Mouse (Mus musculus) erythroid progenitor cell, adult 5-6 weeks (primary cell): ENCODE data around the gene Ugt1a8. TPM values are rescaled to one million over a fixed set of nuclear protein-coding genes. Genes with fewer than 3 reads are reported as not detected.
A peak's percentile ranks its signal among the peaks of the same experiment; 100 is the strongest.
"Not testable (repeated sequence)": the region's sequence is repeated elsewhere in the genome, so short reads cannot be mapped to it uniquely, and the experiment has no call there.

Experiments
- ATAC-seq: replicated peaks from 2 replicates; pipeline ENCODE4 v1.8.0; 2016; ENCODE audit warnings: moderate number of reproducible peaks, mild to moderate bottlenecking, moderate TSS enrichment, inconsistent platforms; ENCODE audit not compliant: poor library complexity, low FRiP score, severe bottlenecking
- total RNA-seq, 2 experiments: library from RNA; stranded (forward) in 1 of 2; stranded (reverse) in 1 of 2; fragments of 150-400 nt in 1 of 2; fragments of 186-747, 209-891 nt in 1 of 2; gene quantifications; 2 replicates each; pipeline versions ENCODE4 v1.2.3 to v1.2.4; 2015 to 2017; ENCODE audit warnings: low replicate concordance in 2 of 2

Gene Ugt1a8
- total RNA-seq, 2 experiments from 2014 or later, result not detected

DNA sequence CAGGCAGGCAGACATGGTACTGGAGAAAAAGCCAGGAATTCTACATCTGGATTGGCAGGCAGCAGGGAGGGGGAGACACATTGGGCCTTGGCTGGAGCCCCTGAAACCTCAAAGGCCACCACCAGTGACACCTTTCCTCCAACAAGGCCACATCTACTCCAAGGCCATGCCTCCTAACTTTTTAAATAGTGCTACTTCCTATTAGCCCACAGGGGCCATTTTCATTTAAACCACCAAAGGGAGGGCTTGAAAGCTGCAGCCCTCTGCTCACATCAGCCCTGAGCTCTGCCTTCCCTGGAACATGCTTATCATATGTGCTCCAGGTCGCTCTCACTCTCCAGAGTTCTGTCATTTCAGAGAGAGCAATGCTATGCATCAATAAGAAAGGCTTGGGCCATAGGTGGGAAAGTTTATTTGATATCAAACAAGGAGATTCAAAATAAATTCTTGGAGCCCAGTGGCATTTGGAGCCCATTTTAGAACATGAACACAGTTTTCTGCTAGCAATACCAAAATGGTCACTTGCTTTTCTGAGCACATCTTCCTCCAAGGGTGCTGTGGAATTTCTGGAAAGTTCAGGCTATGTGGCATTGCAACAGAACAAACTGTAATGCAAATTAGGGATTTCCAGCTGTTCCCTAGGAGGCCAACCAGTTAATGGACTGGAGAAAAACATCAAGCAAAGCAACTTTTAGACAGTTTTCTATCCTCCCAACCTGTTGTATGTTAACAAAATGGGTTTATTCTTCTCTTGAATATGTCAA lies 17.2 kb downstream of the Ugt1a8 start:
- ATAC-seq, result no peak

- no peak for ATAC-seq
Observed at GRCm38 (mm10) chr1:88105656-88106055, 18.0 kb downstream of the Ugt1a8 start.

DNA sequence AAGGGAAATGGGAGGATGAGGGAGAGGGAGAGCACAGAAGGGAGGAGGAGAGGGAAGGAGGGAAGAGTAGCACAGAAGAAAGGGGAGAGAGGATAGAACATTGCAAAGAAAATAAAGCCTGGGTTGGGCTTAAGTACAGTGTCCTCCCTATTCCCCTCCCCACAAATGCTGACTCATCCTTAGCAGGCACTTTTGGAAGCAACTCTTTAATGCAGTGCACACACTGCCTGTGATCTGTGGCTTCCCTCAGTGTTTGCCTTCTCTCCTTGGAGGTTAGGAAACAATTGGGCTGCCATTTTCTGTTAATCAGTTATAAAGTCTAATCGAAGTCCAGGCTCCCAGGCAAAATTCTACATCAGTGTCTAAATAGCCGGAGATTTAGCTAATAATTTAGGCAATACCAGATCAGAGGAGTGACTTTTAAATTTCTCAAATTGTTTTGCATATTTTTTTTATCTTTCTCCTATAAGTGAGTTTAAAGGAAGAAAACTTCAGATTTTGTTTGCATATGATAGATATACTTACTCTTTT lies 21.5 kb downstream of the Ugt1a8 start:
- ATAC-seq, result peak; percentile 89

DNA sequence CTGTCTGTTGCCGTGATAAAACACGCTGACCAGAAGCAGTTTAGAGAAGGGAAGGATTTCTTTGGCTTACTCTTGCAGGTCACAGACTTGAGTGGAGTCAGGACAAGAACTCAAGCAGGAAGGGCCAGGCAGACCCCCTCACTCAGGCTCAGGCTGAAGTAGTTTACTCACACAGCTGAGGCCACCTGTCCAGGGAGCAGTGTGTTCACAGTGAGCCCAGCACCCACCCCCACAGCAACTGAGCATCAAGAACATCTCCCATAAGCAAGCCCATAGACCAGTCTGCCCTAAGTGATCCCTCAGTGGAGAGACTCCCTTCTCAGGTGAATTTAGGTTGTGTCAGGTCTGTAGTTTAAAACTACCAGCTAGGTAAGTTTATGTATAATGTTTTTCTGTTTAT lies 22.0 kb downstream of the Ugt1a8 start:
- ATAC-seq, result not testable (repeated sequence)

- not testable (repeated sequence) for ATAC-seq
Observed at GRCm38 (mm10) chr1:88112769-88113168, 25.2 kb downstream of the Ugt1a8 start.

GRCm38 (mm10) chr1:88120550-88120949 lies 32.9 kb downstream of the Ugt1a8 start:
- peak; percentile 95 for ATAC-seq

- ATAC-seq, result not testable (repeated sequence)
Observed at GRCm38 (mm10) chr1:88121521-88121920, 33.9 kb downstream of the Ugt1a8 start.

DNA sequence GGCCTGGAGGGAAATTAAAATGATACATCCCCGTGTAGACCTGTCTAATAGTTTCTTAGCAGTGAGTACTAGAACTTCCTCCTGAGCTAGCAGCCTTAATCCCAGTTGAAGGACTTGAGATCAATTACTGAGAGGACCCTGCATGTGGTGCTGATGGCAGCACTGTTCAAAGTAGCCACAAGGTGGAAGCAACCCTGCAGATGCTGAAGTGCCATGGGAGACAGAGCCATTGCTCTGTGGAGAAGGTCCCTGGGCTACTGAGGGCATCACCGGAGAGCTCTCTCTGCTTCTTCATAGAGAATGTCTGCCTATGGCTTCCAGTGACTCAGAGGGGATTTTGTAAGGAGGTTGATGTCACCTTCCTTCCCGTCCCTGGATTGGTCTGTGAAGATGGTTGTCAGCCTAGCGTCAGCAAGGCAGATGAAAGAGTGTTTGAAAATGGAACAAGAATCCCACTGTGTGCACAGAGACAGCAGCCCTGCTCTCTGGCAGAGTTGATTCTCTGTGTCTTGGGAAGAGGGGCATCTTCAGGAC lies 38.3 kb downstream of the Ugt1a8 start:
- ATAC-seq, result not testable (repeated sequence)

- not testable (repeated sequence) for ATAC-seq
Observed at GRCm38 (mm10) chr1:88129091-88129490, 41.5 kb downstream of the Ugt1a8 start.

GRCm38 (mm10) chr1:88130223-88130622 lies 42.6 kb downstream of the Ugt1a8 start:
- not testable (repeated sequence) for ATAC-seq

GRCm38 (mm10) chr1:88133908-88134456 lies 46.4 kb downstream of the Ugt1a8 start:
- no peak for ATAC-seq

DNA sequence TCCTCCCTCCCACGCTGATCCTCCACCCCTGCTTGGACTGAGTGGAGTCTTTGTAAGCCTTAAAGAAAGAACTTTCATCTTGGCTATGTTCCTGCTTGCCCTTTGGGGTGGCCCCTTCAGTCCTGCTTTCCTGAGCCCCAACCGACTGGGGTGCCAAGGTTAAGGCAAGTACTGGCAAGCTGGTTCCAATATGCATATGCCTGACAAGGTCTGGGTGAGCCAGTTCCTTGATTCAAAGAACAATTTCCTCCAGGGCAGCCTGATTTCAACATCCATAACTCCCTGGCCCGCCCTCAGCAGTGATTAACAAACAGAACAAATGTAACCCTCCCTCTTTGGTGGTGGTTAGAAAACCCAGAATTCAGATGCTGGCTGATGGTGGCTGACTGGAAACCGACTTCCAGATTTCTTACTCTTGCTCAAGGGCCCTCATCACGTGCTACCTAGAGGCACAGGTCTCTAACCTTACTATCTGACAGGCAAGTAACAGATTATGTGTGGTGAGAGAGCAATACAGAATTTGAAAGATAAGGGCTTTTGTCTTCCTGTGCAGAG lies 46.9 kb downstream of the Ugt1a8 start, which contains the start of gene Ugt1a6a:
Ugt1a6a (plus strand) TSS at position 353 of the 555 bp plus-strand sequence.
- ATAC-seq, result not testable (repeated sequence)

DNA sequence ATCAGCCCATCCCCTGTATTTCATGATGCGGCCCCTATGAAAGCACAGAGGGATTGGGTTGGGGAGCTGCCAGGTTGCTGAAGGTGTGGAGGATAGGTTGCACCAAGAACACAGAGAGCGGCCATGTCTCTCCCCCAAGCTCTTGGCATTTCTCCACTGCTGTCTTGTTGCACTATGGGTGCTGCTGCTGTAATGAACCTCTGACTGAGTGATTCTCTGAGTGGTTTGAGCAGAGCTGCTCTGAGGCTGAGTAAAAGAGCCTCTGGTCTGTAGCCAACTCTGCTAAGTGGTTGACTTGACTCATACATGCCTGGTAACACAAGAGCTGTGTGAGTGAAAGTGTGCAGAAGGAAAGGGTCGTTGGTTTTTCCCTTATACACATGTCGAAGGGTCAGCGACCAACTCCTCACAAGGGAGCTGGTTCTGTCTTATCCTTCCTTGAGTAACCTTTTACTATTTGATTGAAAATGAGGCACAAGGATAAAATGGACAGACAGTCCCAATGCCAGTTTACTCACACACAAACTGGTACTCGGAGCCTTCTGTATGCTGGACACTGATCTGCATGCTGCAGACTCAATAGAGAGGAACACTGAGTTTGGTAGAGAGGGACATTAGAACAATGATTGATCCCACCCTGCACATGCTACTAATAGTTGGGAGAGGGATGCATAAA lies 47.8 kb downstream of the Ugt1a8 start:
- ATAC-seq, result not testable (repeated sequence)

GRCm38 (mm10) chr1:88136646-88137045 lies 49.0 kb downstream of the Ugt1a8 start:
- ATAC-seq, result no peak

DNA sequence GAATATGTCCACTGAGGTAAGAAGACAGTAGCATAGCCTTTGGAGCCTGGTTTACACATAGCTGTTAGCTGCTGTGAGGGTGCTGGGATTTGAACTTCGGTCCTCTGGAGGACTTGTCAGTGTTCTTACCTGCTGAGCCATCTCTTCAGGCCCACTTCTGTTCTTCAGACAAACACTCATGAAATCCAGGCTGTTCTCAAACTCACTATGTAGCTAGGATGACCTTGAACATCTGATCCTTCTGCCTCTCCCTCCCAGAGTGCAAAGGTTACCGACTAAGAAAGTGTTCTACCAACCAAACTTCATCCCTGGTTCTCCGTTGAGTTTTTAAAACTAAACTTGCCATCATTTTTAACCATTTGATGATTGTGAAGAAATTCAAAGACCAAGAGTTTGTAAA lies 49.7 kb downstream of the Ugt1a8 start:
- no peak for ATAC-seq

DNA sequence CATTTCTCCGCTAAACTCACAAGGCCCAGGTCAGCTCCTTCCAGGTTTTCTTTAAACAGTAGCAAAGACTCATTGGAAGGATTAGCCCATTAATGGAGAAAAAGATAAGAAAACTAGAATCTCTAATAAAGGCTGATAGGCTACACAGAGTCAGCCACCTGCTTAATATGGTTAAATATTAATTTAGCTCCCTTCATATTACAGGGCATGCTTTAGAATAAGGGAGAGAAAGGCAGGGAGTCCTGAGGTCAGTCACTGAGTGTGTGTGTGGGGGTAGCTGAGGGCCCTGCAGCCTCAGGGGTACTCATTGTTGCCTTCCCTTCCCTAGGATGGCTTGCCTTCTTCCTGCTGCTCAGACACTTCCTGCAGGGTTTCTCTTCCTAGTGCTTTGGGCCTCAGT lies 50.5 kb downstream of the Ugt1a8 start:
- ATAC-seq, result no peak

- peak; percentile 71 for ATAC-seq
Observed at GRCm38 (mm10) chr1:88140492-88140891, 52.9 kb downstream of the Ugt1a8 start.

GRCm38 (mm10) chr1:88143966-88144675 lies 56.5 kb downstream of the Ugt1a8 start:
- ATAC-seq, result peak; percentile 75

- ATAC-seq, result not testable (repeated sequence)
Observed at GRCm38 (mm10) chr1:88145278-88145677, 57.7 kb downstream of the Ugt1a8 start.
